Mouse (Mus musculus) gastrocnemius, postnatal 14 days (tissue): ENCODE data around the gene Shcbp1l. TPM values are rescaled to one million over a fixed set of nuclear protein-coding genes. Genes with fewer than 3 reads are reported as not detected.
"Not testable (repeated sequence)": the region's sequence is repeated elsewhere in the genome, so short reads cannot be mapped to it uniquely, and the experiment has no call there.

Source experiments
- DNase-seq: peaks from one replicate; pipeline ENCODE4 v3.0.0; 2021; ENCODE audit warnings: mixed read lengths
- intact Hi-C: fragments of 180-260 bp; cut with DNase I; formaldehyde crosslinking; loops from one replicate; pipeline ENCODE4 v1.15.1; 2025; ENCODE audit warnings: low total_unique reads
- total RNA-seq, 2 experiments: library from RNA; stranded (reverse); gene quantifications; 2 replicates each; pipeline ENCODE4 v1.2.3; 2021

Gene Shcbp1l
- total RNA-seq, 2 experiments from 2014 or later: not detected

DNA sequence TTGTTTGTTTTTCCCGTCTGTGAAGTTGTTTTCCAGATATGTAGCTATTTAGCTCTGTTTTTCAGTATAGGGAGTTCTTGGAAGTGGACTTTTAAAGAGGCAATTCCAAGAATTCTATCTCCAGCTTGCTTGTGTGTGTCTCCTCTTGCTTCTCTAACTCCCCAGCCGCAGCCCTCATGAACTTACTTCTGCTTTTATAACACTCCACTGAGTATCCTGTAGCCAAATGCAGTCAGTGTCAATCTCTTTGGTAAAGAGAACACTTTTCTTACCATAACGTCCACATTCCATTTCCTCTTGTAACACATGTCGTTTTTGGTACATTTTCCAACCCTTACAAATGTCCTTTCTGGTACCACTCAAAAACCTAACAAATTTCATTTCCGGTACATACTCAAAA lies 9.2 kb upstream of the Shcbp1l start:
- intact Hi-C loops: not testable (repeated sequence)

DNA sequence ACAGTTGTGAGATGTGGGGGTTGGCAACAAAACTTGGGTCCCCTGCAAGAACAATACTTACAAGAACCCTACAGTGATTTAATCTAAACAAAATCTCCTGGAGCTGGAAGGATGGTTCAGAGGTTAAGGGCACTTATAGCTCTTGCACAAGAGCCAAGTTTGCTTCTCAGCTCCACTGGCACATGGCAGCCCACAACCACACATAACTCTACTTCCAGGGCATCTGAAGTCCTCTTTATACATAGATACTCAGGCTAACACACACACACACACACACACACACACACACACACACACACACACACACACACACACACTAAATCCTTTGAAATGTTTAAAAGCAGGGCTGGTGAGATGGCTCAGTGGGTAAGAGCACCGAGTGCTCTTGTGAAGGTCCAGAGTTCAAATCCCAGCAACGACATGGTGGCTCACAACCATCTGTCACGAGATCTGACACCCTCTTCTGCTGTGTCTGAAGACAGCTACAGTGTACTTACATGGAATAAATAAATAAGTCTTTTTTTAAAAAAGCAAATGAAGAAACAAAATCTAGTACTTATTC lies 8.6 kb upstream of the Shcbp1l start:
- intact Hi-C loops, DNase-seq: not testable (repeated sequence)

More for the DNA sequence above, 9.2 kb upstream of the Shcbp1l start:
- DNase-seq: not testable (repeated sequence)

DNA sequence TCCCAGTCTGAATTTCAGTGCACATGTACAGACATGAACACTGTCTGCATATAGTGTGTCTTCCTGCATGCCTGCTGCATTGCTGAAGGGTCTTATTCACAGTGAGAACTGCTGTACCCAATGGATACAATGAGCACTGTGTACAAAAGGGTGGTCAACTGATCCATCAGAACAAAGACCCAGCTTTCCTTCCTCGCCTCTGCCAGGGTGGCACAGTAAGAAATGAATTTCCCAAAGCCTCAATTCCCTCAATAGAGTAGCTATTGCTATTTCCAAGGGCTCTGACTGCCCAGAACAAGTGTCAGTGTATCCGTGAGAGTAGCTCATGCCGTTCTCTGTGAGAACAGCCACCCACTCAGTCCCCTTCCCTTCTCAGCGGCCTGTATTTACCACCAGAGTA lies 7.2 kb upstream of the Shcbp1l start:
- intact Hi-C loops, DNase-seq: not testable (repeated sequence)

DNA sequence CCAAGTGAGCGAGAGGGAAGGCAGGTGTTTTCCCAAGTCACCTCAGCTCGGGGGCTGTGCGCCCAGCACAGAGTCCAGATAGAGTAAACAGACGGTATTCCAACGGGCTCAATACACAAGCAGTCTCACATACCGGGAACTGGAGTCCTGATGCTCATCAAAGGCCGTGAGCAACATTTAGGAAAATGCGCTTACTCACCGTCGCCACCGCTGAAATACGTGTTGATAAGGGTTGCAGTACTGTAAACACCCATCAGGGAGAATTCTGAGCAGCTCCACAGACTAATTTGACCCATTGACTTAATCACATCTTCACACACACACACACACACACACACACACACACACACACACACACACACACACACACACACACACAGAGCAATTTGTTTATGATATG lies 691 bp upstream of the Shcbp1l start:
- DNase-seq: no peak
- intact Hi-C loops: no loop called here

DNA sequence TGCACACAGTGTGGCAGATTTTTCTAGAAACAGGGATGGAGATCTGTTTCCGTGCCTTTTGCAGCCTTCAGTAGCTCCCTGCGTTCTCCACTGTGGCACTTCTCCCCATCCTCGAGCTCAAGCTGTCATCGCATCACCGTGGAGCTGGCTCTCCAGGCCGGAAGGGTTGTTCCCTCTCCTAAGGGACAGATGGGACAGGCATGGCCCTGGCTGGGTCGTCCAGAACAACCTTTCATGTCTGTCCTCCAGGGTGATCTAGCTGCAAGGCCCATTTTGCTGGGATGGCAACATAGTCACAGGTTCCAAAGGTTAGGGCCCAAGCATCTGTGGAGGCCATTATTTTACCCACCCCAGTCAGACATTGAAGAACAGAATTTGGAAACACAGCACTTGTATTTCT lies 6.2 kb downstream of the Shcbp1l start:
- DNase-seq: no peak
- intact Hi-C loops: no loop called here

DNA sequence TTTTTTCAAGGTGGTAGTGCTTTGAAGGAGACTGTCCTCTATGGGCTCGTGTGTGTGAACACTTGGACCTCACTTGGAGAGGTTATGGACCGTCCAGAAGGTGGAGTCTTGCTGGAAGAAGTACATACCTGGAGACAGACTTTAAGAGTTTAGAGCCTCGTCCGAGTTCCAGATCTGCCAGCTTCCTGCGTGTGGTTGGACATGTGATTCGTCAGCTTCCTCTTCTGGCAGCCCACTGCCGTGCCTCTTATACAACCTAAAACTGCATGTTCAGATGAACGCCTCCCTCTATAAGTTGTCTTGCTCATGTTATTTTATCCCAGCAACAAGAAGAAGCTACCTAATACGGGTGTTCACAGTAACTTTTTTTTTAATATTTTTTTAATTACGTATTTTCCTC lies 6.7 kb downstream of the Shcbp1l start:
- DNase-seq: no peak
- intact Hi-C loops: no loop called here

DNA sequence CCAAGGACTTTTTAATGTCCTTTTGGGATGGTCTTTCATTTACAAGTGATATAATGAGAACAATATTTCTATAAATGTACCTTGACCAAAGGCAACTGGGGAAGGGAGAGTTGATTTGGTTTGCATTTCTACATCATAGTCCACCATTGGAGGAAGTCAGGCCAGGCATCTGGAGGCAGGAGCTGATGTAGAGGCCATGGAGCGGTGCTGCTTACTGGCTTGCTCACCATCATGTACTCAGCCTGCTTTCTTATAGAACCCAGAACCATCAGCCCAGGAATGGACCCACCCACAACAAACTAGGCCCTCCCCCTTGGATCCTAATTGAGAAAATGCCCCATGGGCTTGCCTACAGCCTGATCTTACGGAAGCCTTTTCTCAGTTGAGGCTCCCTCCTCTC lies 7.4 kb downstream of the Shcbp1l start:
- no peak for DNase-seq
- intact Hi-C loops: no loop called here

DNA sequence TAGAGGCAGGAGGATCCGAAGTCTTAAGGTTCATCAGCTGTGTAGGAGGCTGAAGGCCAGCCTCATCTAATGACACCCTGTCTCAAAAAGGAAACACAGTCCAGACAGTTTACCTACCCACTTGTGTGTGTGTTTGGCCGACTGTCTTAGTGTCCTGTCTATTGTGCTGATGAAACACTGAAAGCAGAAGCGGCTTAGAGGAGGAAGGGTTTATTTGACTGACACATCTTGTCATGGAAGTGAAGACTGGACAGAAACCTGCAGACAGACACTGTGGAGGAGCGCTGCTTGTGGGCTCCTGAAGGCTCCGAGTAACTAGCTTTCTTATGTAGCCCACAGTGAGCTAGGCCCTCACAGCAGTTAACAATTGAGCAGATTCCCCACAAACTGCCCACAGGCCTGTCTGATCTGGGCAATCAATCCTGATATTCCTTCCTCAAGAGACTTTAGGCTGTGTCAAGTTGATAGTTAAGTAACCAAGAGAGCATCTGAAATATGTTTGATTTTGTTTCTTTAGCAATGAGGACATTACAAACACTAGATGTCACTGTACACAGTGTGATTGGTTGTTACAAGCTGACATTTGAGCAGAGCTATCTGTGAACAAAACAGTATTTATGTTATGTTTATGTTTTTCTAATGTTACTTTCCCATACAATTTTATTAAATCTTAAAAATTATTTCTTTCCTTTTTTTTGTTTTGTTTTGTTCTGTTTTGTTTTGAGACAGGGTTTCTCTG lies 9.1 kb downstream of the Shcbp1l start:
- DNase-seq: no peak
- intact Hi-C loops: no loop called here

DNA sequence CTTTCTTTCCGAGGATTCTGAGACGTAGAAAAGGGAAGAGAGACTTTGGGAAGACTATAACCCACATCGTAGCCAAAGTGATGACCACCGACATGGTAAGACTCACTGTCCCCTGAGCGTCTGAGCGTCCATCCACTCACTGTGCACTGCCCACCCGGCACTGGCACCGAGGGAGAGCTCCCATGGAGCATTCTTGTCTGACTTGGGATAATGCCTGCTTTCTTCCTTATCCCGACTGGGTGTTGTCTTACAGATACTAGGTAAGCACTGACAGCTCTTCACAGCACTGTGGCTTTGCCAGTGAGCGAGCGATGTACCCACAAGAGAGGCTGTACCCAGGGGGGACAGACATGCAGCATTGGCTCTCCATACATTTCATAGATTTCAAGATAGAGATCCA lies 12.6 kb downstream of the Shcbp1l start:
- intact Hi-C loops: no loop called here
- no peak for DNase-seq

DNA sequence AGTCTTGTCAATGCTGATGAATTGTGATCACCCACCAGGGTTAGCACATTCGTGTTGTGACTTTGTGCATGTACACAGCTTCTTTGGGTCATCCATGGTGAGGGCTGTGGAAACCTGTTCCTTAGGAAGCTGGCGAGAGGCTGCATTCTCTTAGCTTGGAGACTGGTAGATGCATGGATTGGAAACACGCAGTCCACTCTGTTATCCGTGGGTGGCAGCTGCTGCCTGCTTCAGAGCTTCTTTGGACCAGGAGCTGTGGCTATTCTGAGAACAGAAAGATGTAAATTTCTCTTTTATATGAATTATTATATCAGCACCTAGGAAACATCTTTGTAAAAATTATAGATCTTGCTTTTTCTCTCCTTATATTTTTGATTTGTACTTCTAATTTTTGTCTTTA lies 15.8 kb downstream of the Shcbp1l start:
- DNase-seq: no peak
- intact Hi-C loops: no loop called here

DNA sequence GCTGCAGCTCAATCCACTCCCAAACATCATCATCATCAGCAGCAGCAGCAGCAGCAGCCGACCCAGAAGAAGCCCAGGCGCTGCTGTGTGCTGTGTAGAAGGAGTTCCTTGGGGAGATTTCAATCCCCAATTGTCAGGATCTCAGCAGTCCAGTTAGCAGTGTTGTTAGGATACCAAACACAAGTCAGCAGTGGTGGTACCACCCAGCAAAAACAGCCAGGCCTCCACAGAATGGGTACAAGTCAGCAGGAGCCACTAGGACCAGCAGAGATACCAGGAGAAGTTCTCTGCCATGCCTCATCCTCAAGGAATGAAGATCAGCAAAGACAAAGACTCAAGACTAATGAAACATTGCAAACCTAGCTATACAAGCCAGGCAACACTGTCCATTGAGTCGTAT lies 16.7 kb downstream of the Shcbp1l start:
- DNase-seq: no peak
- intact Hi-C loops: no loop called here

DNA sequence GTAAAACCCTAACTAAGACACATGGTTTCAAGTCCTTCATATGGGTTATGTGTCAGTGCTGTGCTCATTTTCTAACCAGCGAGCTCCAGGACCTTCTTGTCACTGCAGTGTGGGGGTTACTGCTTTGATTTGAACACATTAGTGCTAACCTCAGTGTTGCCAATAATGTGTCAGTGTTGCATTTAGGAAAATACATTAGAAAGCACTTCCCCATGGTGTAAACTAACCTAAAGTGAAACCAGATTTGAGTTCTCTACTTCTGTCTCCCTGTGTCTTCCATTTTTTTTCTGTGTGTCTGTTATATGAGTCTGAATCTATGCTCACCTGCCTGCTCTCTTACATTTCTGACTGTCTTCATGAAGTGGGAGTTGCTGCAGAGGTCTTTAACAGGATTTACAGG lies 18.1 kb downstream of the Shcbp1l start:
- intact Hi-C loops: no loop called here
- no peak for DNase-seq

DNA sequence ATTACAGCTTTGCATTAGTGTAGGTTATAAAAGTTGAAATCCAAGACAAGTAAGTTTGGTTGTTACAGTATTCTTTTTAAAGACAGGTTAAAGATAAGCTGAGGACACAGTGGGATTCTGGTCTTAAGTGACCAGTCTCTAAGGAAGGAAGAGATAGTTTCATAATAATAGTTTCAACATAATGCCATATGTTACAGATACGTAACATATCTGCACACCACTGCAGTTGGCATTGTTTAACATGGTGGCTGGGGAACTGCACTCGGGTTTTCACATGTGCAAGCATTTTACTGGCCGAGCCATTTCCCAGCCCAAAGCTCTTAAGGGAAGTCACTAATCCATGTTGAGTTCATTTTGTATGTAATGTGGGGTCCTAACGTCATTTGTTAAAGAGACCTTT lies 18.7 kb downstream of the Shcbp1l start:
- DNase-seq: no peak

DNA sequence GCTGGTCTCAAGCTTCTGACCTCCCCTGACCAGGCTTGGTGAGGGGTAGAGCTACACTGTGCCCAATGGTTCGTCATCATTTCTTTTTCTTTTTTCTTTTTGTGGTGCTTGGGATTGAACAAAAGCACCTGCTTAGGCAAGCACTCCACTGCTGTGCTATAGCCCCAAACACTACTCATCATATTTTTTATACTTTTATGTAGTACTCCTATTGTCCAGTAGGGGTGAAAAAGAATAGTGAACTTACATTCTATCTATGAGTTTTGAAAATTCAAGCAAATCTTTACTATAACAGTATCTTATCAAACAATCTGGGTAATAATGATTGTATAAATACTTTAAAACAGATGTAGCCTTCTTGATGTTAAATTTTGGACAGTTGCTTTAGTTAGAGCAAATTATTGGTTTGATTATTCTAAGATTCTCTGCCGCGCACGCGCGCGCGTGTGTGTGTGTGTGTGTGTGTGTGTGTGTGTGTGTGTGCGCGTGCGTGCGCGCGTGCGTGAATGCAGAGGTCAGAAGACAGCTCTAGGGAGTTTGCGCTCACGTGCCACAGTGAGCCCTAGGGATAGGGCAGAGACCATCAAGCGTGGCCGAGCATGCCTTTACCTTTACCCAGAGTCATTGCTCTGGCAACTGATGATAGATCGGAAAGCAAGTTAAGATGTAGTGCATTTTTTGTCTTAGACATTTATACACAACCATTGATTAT lies 21.3 kb downstream of the Shcbp1l start:
- DNase-seq: no peak
- intact Hi-C loops: no loop called here

More for the DNA sequence above, 18.7 kb downstream of the Shcbp1l start:
- intact Hi-C loops: no loop called here

DNA sequence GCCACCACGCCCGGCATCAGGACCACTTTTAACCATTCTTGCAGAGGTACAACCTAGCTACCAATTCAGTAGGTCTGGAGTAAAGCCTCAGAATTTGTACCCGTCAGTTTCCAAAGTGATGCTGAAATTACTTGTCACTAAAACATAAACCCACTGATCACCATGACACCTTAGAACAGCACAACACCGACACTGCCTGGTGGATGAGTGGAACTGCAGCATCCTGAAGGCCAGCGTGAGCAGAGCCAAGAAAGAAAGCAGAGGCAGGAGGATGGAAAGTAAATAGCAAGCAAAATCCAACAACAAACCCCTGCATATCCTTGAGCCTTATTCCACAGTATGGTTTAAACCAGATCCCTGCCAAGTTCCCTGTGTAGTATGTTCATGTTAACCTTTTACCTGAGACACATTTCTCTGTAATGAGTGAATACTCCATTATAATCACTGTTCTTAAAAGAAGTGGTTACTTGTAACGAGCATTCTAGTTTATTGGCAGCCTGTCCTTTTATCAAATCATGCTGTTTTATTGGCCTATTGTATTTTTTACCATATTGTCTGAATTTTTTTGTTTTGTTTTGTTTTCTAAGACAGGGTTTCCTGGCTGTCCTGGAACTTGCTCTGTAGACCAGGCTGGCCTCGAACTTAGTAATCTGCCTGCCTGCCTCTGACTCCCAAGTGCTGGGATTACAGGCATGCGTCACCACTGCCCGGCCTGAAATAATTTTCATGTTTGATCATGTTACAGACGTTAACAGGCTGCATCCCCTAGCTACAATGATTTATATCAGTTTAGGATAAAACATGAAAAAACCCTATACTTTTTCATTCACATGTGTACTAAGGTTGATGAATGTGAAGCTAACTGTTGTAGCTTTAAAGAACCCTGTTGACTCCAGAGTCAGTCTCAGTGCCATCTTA lies 26.5 kb downstream of the Shcbp1l start:
- DNase-seq: no peak
- intact Hi-C loops: no loop called here

DNA sequence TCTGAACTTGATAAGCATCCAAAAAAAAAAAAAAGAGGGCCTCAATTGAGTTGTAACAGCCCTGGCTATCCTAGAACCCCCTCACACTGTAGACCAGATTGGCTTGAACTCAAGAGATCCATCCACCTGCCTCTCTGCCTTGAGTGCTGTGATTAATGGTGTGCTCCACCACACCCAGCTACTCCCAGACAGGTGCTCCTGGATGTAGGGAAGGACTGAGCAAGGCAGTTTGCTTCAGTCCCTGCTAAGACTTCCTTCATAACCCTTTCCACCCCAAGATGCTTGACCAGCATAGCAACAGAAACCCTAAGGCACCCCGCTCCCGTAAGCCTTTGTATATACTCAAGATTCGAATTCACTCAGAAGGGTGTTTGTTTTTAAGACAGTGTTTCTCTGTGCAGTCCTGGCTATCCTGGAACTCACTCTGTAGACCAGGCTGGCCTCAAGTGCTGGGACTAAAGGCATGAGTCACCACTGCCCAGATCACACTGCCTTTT lies 28.2 kb downstream of the Shcbp1l start:
- no peak for DNase-seq
- intact Hi-C loops: no loop called here

DNA sequence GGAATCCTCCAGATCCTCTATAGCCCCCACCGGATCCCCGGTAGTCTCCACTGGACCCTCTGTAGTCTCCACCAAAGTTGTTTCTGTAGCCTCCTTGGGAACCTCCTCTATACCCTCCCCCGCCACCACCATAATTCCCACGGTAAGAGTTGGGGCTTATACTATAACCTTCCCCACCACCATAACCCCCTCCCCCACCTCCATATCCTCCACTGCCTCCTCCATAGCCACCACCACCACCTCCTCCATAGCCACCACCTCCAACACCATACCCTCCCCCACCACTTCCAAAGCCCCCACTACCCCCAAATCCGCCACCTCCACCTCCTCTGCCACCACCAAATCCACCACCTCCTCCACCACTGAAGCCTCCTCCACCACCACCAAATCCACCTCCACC lies 31.2 kb downstream of the Shcbp1l start:
- no peak for DNase-seq
- intact Hi-C loops: no loop called here

DNA sequence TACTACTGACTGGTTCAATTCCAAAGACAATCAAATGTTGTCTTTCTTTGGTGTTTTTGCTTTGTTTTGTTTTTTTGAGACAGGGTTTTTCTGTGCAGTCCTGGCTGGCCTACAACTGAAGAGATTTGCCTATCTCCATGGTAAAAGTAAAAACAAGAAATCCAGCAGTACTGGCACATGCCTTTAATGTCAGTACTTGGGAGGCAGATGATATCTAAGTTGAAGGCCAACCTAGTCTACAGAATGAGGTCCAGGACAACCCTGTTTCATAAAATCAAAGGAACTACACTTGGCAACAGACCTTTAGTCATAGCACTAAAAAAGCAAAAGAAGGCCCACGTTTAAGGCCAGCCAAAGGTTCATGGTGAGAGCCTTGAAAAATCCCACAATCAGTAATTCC lies 36.8 kb downstream of the Shcbp1l start:
- intact Hi-C loops: no loop called here
- DNase-seq: no peak

DNA sequence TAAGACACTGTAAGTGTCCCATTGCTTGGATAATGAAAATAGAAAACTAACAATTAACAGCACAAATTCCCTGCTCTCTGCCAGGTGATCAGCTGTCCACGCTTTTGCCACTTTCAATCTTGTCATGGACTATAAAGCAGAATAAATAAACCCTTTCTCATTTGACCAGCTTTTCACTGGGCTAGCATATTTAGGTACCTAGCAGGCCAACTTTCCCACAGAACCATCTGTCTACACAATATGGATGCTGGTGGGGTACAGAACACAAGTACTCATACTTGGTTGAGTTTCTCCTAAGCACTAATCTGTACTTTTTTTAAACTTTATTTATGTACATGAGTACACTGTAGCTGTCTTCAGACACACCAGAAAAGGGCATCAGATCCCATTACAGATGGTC lies 54.3 kb downstream of the Shcbp1l start:
- no peak for DNase-seq
- intact Hi-C loops: no loop called here
